In the genomic region with DNA sequence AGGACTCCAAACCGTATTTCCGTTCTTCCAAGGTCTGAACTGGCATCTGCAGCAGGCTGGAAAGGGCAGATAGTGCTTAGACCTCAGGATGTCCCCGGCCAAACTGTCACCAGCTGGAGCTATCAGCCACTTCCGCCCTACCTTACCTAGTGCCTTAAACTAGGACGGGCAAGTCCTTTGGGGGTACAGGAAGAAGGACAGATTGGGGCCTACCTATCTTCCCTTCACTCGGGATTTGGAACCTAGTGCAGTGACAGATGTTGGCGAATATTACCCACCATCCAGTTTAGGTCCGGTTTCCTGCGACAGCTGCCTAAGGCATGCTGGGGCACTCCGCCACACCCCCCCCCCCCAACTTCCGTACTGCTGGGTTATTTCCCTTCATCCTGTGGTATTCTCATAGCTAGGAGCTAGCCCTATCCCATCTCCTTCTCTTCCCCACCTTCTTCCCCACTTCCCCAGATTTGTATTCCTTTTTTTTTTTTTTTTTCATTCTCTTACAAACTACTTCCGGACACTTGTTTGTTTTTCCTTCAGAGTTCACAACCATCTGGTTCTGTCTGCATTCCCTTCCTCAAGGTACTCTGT, we compare ENCODE assay signal across 8 mouse cellular contexts. TPM values are rescaled to one million over a fixed set of nuclear protein-coding genes. Genes with fewer than 3 reads are reported as not detected.
DNase-seq lines count a peak whose midpoint lies in the region; ATAC-seq lines count a peak whose summit lies in the region.

Gene Efcab8, plus strand, starts transcription at position 538 of the 588 bp plus-strand sequence.

- no peaks in the 10 kb centered on the region for H3K27me3 ChIP-seq in heart, embryonic 12.5 days (replicated peaks)
- no peaks in the 10 kb centered on the region for H3K27me3 ChIP-seq in embryonic facial prominence, embryonic 11.5 days (ENCODE audit: control insufficient read depth, insufficient read depth, low read length)
- no peaks in the 10 kb centered on the region for H3K27me3 ChIP-seq in midbrain, embryonic 11.5 days (ENCODE audit: control insufficient read depth, insufficient read depth, low read length)

- peaks cover 10% of the 10 kb centered on the region for H3K4me1 ChIP-seq in heart, embryonic 12.5 days (replicated peaks)
- H3K4me1 ChIP-seq in embryonic facial prominence, embryonic 11.5 days (ENCODE audit: control insufficient read depth, insufficient read depth, low read length), result no peaks in the 10 kb centered on the region; the same call in 1 of the 2 replicates
- peaks cover 4% of the 10 kb centered on the region; the same call in 1 of the 2 replicates for H3K4me1 ChIP-seq in midbrain, embryonic 11.5 days (ENCODE audit: control insufficient read depth, insufficient read depth, low read length)

- intact Hi-C loops in heart, postnatal 25 days (cut with DNase I), result no loop called here

- H3K4me3 ChIP-seq in heart, embryonic 12.5 days, result peak within 1 kb of the TSS; percentile 44
- peak within 1 kb of the TSS; percentile 22 for H3K4me3 ChIP-seq in embryonic facial prominence, embryonic 11.5 days (ENCODE audit: low read depth, low read length)
- H3K4me3 ChIP-seq in midbrain, embryonic 11.5 days (ENCODE audit: low read depth, low read length), result peak within 1 kb of the TSS; percentile 20; the same call in 1 of the 2 replicates

- H3K27ac ChIP-seq in heart, embryonic 12.5 days (ENCODE audit: poor library complexity, severe bottlenecking), result 0 out of 2 replicates have a peak within 1 kb of the TSS, but pooled peaks have one; percentile 17
- H3K27ac ChIP-seq in embryonic facial prominence, embryonic 11.5 days (replicated peaks; ENCODE audit: low read depth, low read length), result no peak within 1 kb of the TSS
- no peak within 1 kb of the TSS for H3K27ac ChIP-seq in midbrain, embryonic 11.5 days (ENCODE audit: low read depth, low read length)

- 36% methylated on average over 12 of the region's 12 CpGs for WGBS in heart, embryonic 12.5 days
- WGBS in embryonic facial prominence, embryonic 11.5 days, result 50% methylated on average over 12 of the region's 12 CpGs
- 51% methylated on average over 12 of the region's 12 CpGs for WGBS in midbrain, embryonic 11.5 days

- H3K9ac ChIP-seq in heart, embryonic 12.5 days, result peak within 1 kb of the TSS; percentile 17; the same call in 1 of the 2 replicates
- H3K9ac ChIP-seq in embryonic facial prominence, embryonic 11.5 days (replicated peaks; ENCODE audit: low read length), result peak within 1 kb of the TSS; percentile 39
- H3K9ac ChIP-seq in midbrain, embryonic 11.5 days (ENCODE audit: low read length), result peak within 1 kb of the TSS; percentile 27; the same call in 1 of the 2 replicates

- H3K9me3 ChIP-seq in heart, embryonic 12.5 days (replicated peaks), result no peaks in the 10 kb centered on the region
- no peaks in the 10 kb centered on the region for H3K9me3 ChIP-seq in embryonic facial prominence, embryonic 11.5 days (replicated peaks; ENCODE audit: control insufficient read depth, low read length)
- H3K9me3 ChIP-seq in midbrain, embryonic 11.5 days (ENCODE audit: control insufficient read depth, low read length), result no peaks in the 10 kb centered on the region

- H3K36me3 ChIP-seq in heart, embryonic 12.5 days, result no peaks in the 10 kb centered on the region
- no peaks in the 10 kb centered on the region for H3K36me3 ChIP-seq in embryonic facial prominence, embryonic 11.5 days (replicated peaks; ENCODE audit: control insufficient read depth, insufficient read depth, low read depth, low read length)
- no peaks in the 10 kb centered on the region for H3K36me3 ChIP-seq in midbrain, embryonic 11.5 days (ENCODE audit: control insufficient read depth, insufficient read depth, low read length)

- 0 out of 2 replicates have a peak, but pooled peaks have one; percentile 37 for ATAC-seq in heart, embryonic 12.5 days (ENCODE audit: insufficient number of reproducible peaks, low FRiP score)
- ATAC-seq in embryonic facial prominence, embryonic 11.5 days (replicated peaks; ENCODE audit: insufficient number of reproducible peaks, low FRiP score, low TSS enrichment, low read depth), result no peak
- no peak for ATAC-seq in midbrain, embryonic 11.5 days (ENCODE audit: low FRiP score)

- peak within 1 kb of the TSS; percentile 84 for H3K4me2 ChIP-seq in heart, embryonic 12.5 days
- H3K4me2 ChIP-seq in embryonic facial prominence, embryonic 11.5 days (ENCODE audit: low read depth, low read length), result peak within 1 kb of the TSS; percentile 50
- H3K4me2 ChIP-seq in midbrain, embryonic 11.5 days, result peak within 1 kb of the TSS; percentile 51

- DNase-seq in heart, postnatal 25 days (ENCODE audit: low spot score), result no peak
- no peak for DNase-seq in embryonic facial prominence, embryonic 11.5 days (ENCODE audit: low spot score)
- DNase-seq in induced T-regulatory cell, adult 2 months (ENCODE audit: low read depth), result peak; percentile 66
- DNase-seq in midbrain, embryonic 11.5 days (ENCODE audit: low spot score, missing footprints), result no peak
- DNase-seq in thymus, postnatal 10 days (ENCODE audit: low spot score in 2 of 2), result peak; percentile 52 to 62
- no peak for DNase-seq in retina, embryonic 14.5 days (ENCODE audit: low spot score)
- no peak for DNase-seq in adrenal gland, adult 2 months

RNA-seq across cellular contexts. Expression of gene Efcab8, which starts in this region (rescaled TPM):
- polyA plus RNA-seq in heart, embryonic 12.5 days (2016; fragmentation: Nextera tagmentation; extraction: Ambion mirVana), result 0.09 TPM in 1 of 2 replicates, not detected in the other
- not detected for total RNA-seq in heart, postnatal 25 days (2021)
- not detected in 2 replicates for polyA plus RNA-seq in embryonic facial prominence, embryonic 11.5 days (2014; fragmentation: Nextera tagmentation; extraction: Ambion mirVana)
- polyA plus RNA-seq in midbrain, embryonic 11.5 days (2014; fragmentation: Nextera tagmentation; extraction: Ambion mirVana), result 0.12 TPM in 1 of 2 replicates, not detected in the other
- total RNA-seq in adrenal gland, adult 2 months (2021), result under 1 TPM in 1 of 2 experiments, not detected in 1; 0.20 TPM
- 0.46 and 1.6 TPM in 2 replicates for polyA plus RNA-seq in adrenal gland, adult 2 months (2012; rRNA removed)

Comparison
In these comparisons a context has a peak if more than half of its experiments do, and no peak if none do; other contexts are left out.
1. Peak in ATAC-seq, H3K4me3 ChIP-seq, H3K27ac ChIP-seq, H3K9ac ChIP-seq and H3K4me2 ChIP-seq in heart, embryonic 12.5 days; RNA of the gene not detected or under 1 TPM.
2. DNase-seq: peak in induced T-regulatory cell, adult 2 months (single experiment) and thymus, postnatal 10 days (2 of 2); none in heart, postnatal 25 days (single experiment), embryonic facial prominence, embryonic 11.5 days (single experiment), midbrain, embryonic 11.5 days (single experiment), retina, embryonic 14.5 days (single experiment) and adrenal gland, adult 2 months (single experiment).
3. Peak in every context shown above with its lines, with median percentiles within 50 percentile points of each other: H3K4me2 ChIP-seq, H3K4me3 ChIP-seq and H3K9ac ChIP-seq.